Mouse (Mus musculus) midbrain, embryonic 12.5 days (tissue): ENCODE measurements around the gene Prkar2b. TPM values are rescaled to one million over a fixed set of nuclear protein-coding genes. Genes with fewer than 3 reads are reported as not detected.

Experiments
- ATAC-seq: fragments of 200-750 bp; cut with Nextera tagmentation; 2 replicates; pipeline ENCODE4 v1.8.0; 2017; ENCODE audit warnings: low read depth, moderate TSS enrichment, moderate library complexity; ENCODE audit not compliant: low FRiP score
- H3K27ac ChIP-seq: fragments of 300-500 bp; sonication (generic); replicated peaks from 2 replicates; pipeline ENCODE4 v1.5.1; 2016; ENCODE audit warnings: mild to moderate bottlenecking
- H3K27me3 ChIP-seq: fragments of 300-500 bp; sonication (generic); 2 replicates; pipeline ENCODE4 v1.6.1; 2016; ENCODE audit warnings: mild to moderate bottlenecking
- H3K36me3 ChIP-seq: fragments of 300-500 bp; sonication (generic); 2 replicates; pipeline ENCODE4 v1.6.1; 2016
- H3K4me1 ChIP-seq: fragments of 300-500 bp; sonication (generic); 2 replicates; pipeline ENCODE4 v1.6.1; 2016
- H3K4me2 ChIP-seq: fragments of 300-500 bp; sonication (generic); replicated peaks from 2 replicates; pipeline ENCODE4 v1.6.1; 2016; ENCODE audit warnings: mild to moderate bottlenecking, moderate library complexity
- H3K4me3 ChIP-seq: fragments of 300-500 bp; sonication (generic); 2 replicates; pipeline ENCODE4 v1.5.1; 2016; ENCODE audit warnings: mild to moderate bottlenecking
- H3K9ac ChIP-seq: fragments of 300-500 bp; sonication (generic); replicated peaks from 2 replicates; pipeline ENCODE4 v1.6.1; 2016; ENCODE audit warnings: mild to moderate bottlenecking, moderate library complexity
- H3K9me3 ChIP-seq: fragments of 300-500 bp; sonication (generic); 2 replicates; pipeline ENCODE4 v1.6.1; 2016; ENCODE audit warnings: mild to moderate bottlenecking
- WGBS: fragments of 180-500 bp; shearing (Covaris S2); methylation state at CpG from one replicate; pipeline ENCODE4 v1.1.7; 2016; 5-methylcytosine and 5-hydroxymethylcytosine counted together
- polyA plus RNA-seq: library from polyadenylated mRNA; unstranded; fragments of >200 nt; fragmentation: Nextera tagmentation; extraction: Ambion mirVana; gene quantifications from 2 replicates; pipeline ENCODE4 v1.2.1, GENCODE M21; 2016

Gene Prkar2b
- polyA plus RNA-seq, 1 experiment from 2014 or later = 77.8 TPM

DNA sequence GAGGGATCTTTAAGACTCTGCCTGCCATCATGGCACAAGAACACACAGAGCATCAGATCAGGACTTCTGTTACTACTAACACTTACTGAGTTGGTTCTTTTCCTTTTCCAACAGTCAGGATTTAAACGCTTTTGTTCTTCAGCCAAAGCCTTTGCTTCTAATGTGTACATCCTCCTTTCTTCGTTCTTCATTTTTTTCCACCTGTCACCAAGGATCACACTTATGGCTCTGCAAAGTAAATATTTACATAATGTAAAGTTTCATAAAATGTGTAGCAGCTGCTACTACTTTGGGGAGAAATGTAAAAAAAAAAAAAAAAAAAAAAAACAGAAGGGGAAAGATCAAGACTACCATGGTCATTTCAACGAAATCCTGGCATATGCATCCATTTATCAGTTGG, 132.6 kb downstream of the Prkar2b start:
- Histone ChIP-seq H3K27me3 (no peaks in the 10 kb centered on the region), H3K4me1 (no peaks in the 10 kb centered on the region), H3K4me3 (no peak overlapping the region), H3K9me3 (no peaks in the 10 kb centered on the region), H3K36me3 (peaks cover 67% of the 10 kb centered on the region), H3K4me2 (no peak overlapping the region), H3K27ac (no peak overlapping the region), H3K9ac (no peak overlapping the region)
- WGBS = 88% methylated on average over 3 of the region's 3 CpGs
- no peak for ATAC-seq

DNA sequence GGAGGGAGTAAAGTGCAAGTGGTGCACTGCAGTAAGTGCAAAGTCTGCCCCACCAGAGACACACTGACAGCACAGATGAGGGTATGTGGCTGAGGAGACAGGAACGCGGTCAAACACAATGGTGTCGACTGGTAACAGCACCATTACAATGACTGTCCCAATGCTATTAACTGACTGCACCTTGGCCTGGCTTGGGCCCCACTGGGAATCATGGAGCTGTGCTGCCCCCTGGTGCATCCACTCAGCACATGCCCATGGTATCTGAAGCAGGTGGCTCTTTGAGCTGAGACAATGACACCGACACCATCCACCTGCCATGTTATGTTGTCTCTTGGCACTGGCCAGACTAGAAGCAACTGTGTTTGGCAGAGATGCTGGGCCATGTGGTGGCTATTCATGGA, 134.4 kb downstream of the Prkar2b start:
- no peak overlapping the region for H3K4me2 ChIP-seq
- peaks cover 52% of the 10 kb centered on the region for H3K36me3 ChIP-seq
- H3K4me3 ChIP-seq = no peak overlapping the region
- no peaks in the 10 kb centered on the region for H3K4me1 ChIP-seq
- H3K27ac ChIP-seq = no peak overlapping the region
- 61% methylated on average over 4 of the region's 4 CpGs for WGBS
- no peak overlapping the region for H3K9ac ChIP-seq
- H3K27me3 ChIP-seq = no peaks in the 10 kb centered on the region
- ATAC-seq = peak; percentile 91
- no peaks in the 10 kb centered on the region for H3K9me3 ChIP-seq

DNA sequence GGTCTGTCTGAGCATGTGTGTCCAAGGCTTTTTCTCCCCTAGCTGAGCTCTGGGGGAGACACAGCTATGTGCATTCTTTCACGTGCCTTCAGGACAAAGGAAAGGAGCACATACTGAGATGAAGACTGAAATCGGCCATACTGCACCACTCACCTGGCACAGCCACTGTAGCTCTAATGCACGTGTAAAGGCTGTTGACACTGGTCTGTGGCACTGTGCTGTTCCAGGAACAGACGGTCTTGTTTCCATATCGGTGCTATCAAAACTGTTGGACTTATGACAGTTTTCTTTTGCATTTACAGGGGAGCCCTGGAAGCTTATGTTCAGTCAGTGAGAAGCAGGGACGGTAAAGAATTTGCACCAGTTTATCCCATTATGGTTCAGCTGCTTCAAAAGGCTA, 135.8 kb downstream of the Prkar2b start:
- WGBS = 89% methylated on average over 6 of the region's 6 CpGs
- Histone ChIP-seq H3K27ac (no peak overlapping the region), H3K9ac (no peak overlapping the region), H3K4me2 (no peak overlapping the region), H3K36me3 (peaks cover 40% of the 10 kb centered on the region), H3K4me1 (no peaks in the 10 kb centered on the region), H3K9me3 (no peaks in the 10 kb centered on the region), H3K4me3 (no peak overlapping the region), H3K27me3 (no peaks in the 10 kb centered on the region)
- ATAC-seq = no peak

GRCm38 (mm10) chr12:31924135-31924534, 137.0 kb downstream of the Prkar2b start:
- no peaks in the 10 kb centered on the region for H3K27me3 ChIP-seq
- no peak overlapping the region for H3K4me2 ChIP-seq
- H3K9me3 ChIP-seq = no peaks in the 10 kb centered on the region
- no peak for ATAC-seq
- H3K9ac ChIP-seq = no peak overlapping the region
- H3K27ac ChIP-seq = no peak overlapping the region
- WGBS = 92% methylated on average over 3 of the region's 3 CpGs
- no peaks in the 10 kb centered on the region for H3K4me1 ChIP-seq
- H3K4me3 ChIP-seq = no peak overlapping the region
- peaks cover 34% of the 10 kb centered on the region for H3K36me3 ChIP-seq

DNA sequence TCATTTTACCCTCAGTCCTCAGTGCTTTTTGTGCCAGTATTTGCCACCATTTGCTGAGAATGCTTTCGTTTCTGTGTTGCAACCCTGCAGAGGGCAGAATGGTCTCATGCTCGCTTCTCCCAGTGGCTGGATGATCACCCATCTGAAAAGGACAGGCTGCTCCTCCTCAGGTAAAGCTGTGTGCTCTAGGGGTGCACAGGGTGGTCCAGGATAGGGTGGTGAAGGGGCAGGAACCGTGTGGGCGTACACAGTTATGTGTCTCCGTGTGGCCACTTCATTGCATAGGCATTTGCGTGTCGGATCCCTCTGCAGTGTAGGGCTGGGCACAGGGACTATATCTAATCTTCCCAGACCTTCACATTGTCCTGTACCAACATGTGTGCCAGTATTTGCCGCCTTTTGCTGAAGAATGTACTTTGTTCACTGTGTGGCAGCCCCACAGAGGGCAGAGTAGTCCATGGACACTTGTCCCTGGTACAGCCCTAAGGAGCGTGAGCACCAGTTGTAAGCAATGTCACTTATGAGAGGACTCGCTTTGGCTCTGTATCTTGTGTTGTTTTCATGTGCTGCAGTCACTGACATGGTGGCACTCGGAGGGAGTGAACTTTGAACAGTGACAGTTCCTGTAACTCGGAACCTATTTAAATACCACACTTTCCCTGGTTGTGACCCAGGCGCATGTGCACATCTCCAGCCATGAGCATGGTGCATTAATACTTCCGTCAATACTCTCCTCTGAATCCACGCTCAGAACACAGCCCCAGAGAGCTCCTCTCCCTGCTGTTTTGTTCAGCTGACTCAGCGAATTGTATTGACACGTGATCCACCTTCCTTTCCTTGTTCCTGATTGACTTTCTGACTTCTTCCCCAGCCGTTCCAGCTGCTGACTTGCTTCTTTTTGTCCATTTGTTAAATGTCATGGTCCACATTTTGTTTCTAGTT, 140.4 kb downstream of the Prkar2b start:
- Histone ChIP-seq H3K4me2 (no peak overlapping the region), H3K4me1 (no peaks in the 10 kb centered on the region), H3K9ac (no peak overlapping the region), H3K27ac (no peak overlapping the region), H3K36me3 (peaks cover 18% of the 10 kb centered on the region), H3K4me3 (no peak overlapping the region), H3K27me3 (no peaks in the 10 kb centered on the region), H3K9me3 (no peaks in the 10 kb centered on the region)
- ATAC-seq = no peak
- 84% methylated on average over 18 of the region's 18 CpGs for WGBS

- Histone ChIP-seq H3K4me3 (no peak overlapping the region), H3K36me3 (peaks cover 4% of the 10 kb centered on the region; the same call in 1 of the 2 replicates), H3K9me3 (no peaks in the 10 kb centered on the region), H3K9ac (no peak overlapping the region), H3K4me1 (no peaks in the 10 kb centered on the region), H3K27me3 (no peaks in the 10 kb centered on the region), H3K27ac (no peak overlapping the region), H3K4me2 (no peak overlapping the region)
- no peak for ATAC-seq
- 91% methylated on average over 5 of the region's 5 CpGs for WGBS
Measured at GRCm38 (mm10) chr12:31917245-31917644, 143.9 kb downstream of the Prkar2b start.

DNA sequence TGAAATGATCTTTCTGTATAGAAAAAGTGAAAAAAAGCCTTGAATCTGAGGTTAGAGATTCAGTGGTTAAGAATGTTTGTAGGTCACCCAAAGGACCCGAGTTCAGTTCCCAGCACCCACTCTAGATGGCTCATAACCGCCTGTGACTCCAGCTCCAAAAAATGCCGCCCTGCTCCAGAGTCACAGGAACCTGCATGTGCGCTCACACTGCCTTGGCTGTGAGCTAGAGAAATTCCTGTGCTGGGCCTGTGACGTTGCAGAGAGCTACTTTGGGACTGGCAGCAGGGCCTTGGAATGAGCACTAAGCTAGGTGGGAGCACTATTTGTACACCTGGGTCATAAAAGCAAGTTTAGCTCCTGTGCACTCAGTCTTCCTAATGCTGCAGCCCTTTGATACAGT, 144.4 kb downstream of the Prkar2b start:
- 95% methylated on average over 5 of the region's 5 CpGs for WGBS
- Histone ChIP-seq H3K4me2 (no peak overlapping the region), H3K4me3 (no peak overlapping the region), H3K36me3 (peaks cover 4% of the 10 kb centered on the region; the same call in 1 of the 2 replicates), H3K9ac (no peak overlapping the region), H3K9me3 (no peaks in the 10 kb centered on the region), H3K27ac (no peak overlapping the region), H3K4me1 (no peaks in the 10 kb centered on the region), H3K27me3 (no peaks in the 10 kb centered on the region)
- no peak for ATAC-seq

DNA sequence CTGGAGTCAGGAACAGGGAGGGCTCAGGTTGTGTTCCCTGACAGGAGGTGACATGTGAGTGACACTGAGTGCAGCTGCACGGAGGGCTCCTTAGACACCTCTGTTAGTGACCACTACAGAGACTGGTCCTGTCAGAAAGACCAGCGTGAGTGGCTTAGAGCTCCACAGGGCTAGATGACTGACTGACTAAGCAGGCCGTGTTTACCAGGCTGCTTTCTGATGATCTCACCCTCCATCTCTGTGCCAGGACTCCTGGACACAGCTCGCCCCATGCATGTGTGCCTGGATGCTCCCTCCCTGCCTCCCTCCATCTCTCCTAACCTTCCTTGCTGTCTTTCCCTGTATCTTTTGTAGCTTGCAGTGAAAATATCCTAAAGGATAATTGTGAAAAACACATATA, 147.5 kb downstream of the Prkar2b start:
- no peak for ATAC-seq
- WGBS = 86% methylated on average over 4 of the region's 4 CpGs

GRCm38 (mm10) chr12:31912966-31913551, 148.0 kb downstream of the Prkar2b start:
- no peak overlapping the region for H3K27ac ChIP-seq
- H3K9ac ChIP-seq = no peak overlapping the region
- no peaks in the 10 kb centered on the region for H3K9me3 ChIP-seq
- H3K4me3 ChIP-seq = no peak overlapping the region
- H3K27me3 ChIP-seq = no peaks in the 10 kb centered on the region
- no peaks in the 10 kb centered on the region for H3K4me1 ChIP-seq
- H3K36me3 ChIP-seq = no peaks in the 10 kb centered on the region
- WGBS = 89% methylated on average over 6 of the region's 6 CpGs
- no peak overlapping the region for H3K4me2 ChIP-seq
- no peak for ATAC-seq

More for the DNA sequence above, 147.5 kb downstream of the Prkar2b start:
- no peaks in the 10 kb centered on the region for H3K36me3 ChIP-seq
- H3K27me3 ChIP-seq = no peaks in the 10 kb centered on the region
- H3K9me3 ChIP-seq = no peaks in the 10 kb centered on the region
- H3K27ac ChIP-seq = no peak overlapping the region
- H3K4me3 ChIP-seq = no peak overlapping the region
- no peaks in the 10 kb centered on the region for H3K4me1 ChIP-seq
- no peak overlapping the region for H3K9ac ChIP-seq
- no peak overlapping the region for H3K4me2 ChIP-seq

Other genes with a start within 250 kb of the Prkar2b start
- 88.7 and 98.5 TPM in 2 replicates for gene Hbp1, start 110.8 kb downstream of the Prkar2b start, polyA plus RNA-seq
- gene Pik3cg, start 147.4 kb upstream of the Prkar2b start, polyA plus RNA-seq = 1.0 and 1.4 TPM in 2 replicates